Mouse (Mus musculus) heart, adult 2 months (tissue): ENCODE measurements at regions not wholly inside any gene's neighbourhood (a gene's known extent, or its start where the extent isn't known, plus 50 kb on each side); places are given as distances from the start of the nearest gene placed in this dataset.

Source experiments
- CTCF ChIP-seq: fragments of 200-600 bp; IDR thresholded peaks from 2 replicates; pipeline ENCODE4 v1.8.1; 2022; ENCODE audit warnings: antibody characterized with exemption, mild to moderate bottlenecking, moderate library complexity
- EP300 ChIP-seq: fragments of 200-500 bp; IDR thresholded peaks from 2 replicates; pipeline ENCODE4 v1.6.1; 2011; ENCODE audit warnings: low read depth, low read length, control low read depth; ENCODE audit not compliant: insufficient read depth
- POLR2A ChIP-seq: fragments of 200-500 bp; IDR thresholded peaks from 2 replicates; pipeline ENCODE4 v1.6.1; 2011; ENCODE audit warnings: mild to moderate bottlenecking, low read depth, low read length, control low read depth; ENCODE audit not compliant: insufficient read depth

DNA sequence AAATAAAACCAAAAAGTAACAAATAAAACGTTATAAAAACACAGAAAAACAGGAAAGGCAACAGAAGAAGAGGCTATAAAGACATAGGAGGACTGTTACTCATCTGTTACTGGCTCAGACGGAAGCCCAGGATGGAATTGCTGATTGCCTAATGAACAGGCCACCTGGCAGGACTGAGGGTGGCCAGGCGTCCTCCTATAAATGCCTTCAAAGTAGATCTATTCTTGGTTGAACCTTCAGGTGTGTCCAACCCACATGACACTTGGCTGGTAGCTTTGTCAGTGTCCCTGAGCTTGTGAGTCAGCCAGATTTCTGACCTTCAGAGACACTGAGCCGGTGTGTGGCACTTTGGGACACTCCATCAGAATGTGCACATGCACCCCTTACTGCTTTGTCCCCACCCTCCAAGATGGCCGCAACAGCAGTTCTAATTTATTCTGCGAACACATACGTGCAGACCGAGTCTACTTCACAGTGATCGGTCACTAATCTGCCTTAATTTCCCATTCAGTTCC lies 222.5 kb upstream of the Runx1 start:
- TF ChIP-seq CTCF: no peak
- TF ChIP-seq POLR2A: no peak
- TF ChIP-seq EP300: no peak
